Mouse (Mus musculus) ES-Bruce4 (cell line): Measurements from ENCODE around the gene Optc. TPM values are rescaled to one million over a fixed set of nuclear protein-coding genes. Genes with fewer than 3 reads are reported as not detected.

Experiments used
- H3K27ac ChIP-seq: 2 replicates; pipeline ENCODE4 v1.5.1; 2012; ENCODE audit warnings: low read length, inconsistent platforms; ENCODE audit not compliant: insufficient read depth
- H3K27me3 ChIP-seq: 2 replicates; pipeline ENCODE4 v1.6.1; 2012; ENCODE audit warnings: mild to moderate bottlenecking, low read length, inconsistent platforms; ENCODE audit not compliant: control insufficient read depth, poor library complexity, insufficient read depth, severe bottlenecking
- H3K36me3 ChIP-seq: 2 replicates; pipeline ENCODE4 v1.6.1; 2012; ENCODE audit warnings: inconsistent platforms, mild to moderate bottlenecking, low read length, moderate library complexity; ENCODE audit not compliant: control insufficient read depth, poor library complexity, insufficient read depth, severe bottlenecking
- H3K4me1 ChIP-seq: one replicate; pipeline ENCODE4 v1.8.1; 2011; ENCODE audit warnings: low read length; ENCODE audit not compliant: control insufficient read depth, insufficient read depth
- H3K4me3 ChIP-seq: 2 replicates; pipeline ENCODE4 v1.5.1; 2011; ENCODE audit warnings: low read depth, mild to moderate bottlenecking, low read length
- H3K9ac ChIP-seq: 2 replicates; pipeline ENCODE4 v1.6.1; 2012; ENCODE audit warnings: low read depth, mild to moderate bottlenecking, inconsistent platforms; ENCODE audit not compliant: poor library complexity, severe bottlenecking
- H3K9me3 ChIP-seq: replicated peaks from 2 replicates; pipeline ENCODE4 v1.6.1; 2012; ENCODE audit warnings: mild to moderate bottlenecking, low read length, inconsistent platforms; ENCODE audit not compliant: control insufficient read depth, poor library complexity, insufficient read depth, severe bottlenecking
- CTCF ChIP-seq: IDR thresholded peaks from one replicate; pipeline ENCODE4 v1.8.1; 2011; ENCODE audit warnings: low read depth, low read length
- EP300 ChIP-seq: IDR thresholded peaks from 2 replicates; pipeline ENCODE4 v1.6.1; 2011; ENCODE audit warnings: low read depth, low read length; ENCODE audit not compliant: insufficient read depth
- POLR2A ChIP-seq: IDR thresholded peaks from one replicate; pipeline ENCODE4 v1.8.1; 2011; ENCODE audit warnings: low read length; ENCODE audit not compliant: insufficient read depth
- polyA plus RNA-seq: library from polyadenylated mRNA; stranded (reverse); fragments of >200 nt; gene quantifications from 2 replicates; pipeline ENCODE4 v1.2.4, GENCODE M21; 2011; ENCODE audit warnings: low read depth; ENCODE audit not compliant: missing spikeins, insufficient read depth, insufficient read length

Optc gene
- polyA plus RNA-seq, 1 experiment, result not detected

DNA sequence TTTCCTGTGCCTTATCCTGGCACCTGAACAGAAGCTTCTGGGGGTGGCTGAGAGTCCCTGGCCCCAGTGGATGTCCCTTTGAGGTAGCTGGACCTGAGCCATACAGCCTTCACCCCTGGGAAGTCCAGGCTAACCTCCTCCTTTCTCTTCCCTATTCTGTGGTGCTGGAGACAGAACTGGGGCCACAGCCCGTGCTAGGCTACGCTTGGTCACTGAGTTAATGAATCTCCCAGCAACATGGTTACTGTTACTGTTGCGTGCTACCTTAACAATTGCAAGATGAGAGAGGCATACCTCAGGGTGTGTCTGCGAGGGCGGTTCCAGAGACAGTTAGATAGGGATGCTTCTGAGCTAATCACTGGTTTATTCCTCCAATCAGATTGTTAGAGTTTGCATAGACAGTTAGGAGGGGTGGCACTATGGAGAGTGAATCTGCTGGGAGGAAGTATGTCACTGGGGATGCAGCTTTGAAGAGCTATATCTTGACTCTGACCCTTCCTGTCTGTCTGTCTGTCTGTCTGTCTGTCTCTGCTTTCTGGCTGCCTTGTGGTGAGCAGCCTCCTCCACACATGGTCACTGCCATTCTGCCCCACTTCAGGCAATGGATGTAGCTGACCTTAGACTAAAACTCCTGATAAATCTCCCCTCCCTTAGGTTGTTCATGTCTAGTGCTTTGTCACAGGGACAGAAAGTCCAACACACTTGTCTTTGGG lies 20.1 kb downstream of the Optc start:
- no peaks in the 10 kb centered on the region for H3K27me3 ChIP-seq
- H3K36me3 ChIP-seq, result no peaks in the 10 kb centered on the region
- H3K9ac ChIP-seq, result no peak overlapping the region
- H3K4me3 ChIP-seq, result no peak overlapping the region
- TF ChIP-seq EP300, result no peak
- TF ChIP-seq CTCF, result no peak
- no peak for TF ChIP-seq POLR2A
- H3K27ac ChIP-seq, result no peak overlapping the region
- no peaks in the 10 kb centered on the region for H3K9me3 ChIP-seq
- H3K4me1 ChIP-seq, result peaks cover 4% of the 10 kb centered on the region

GRCm38 (mm10) chr1:133887044-133887443 lies 20.8 kb downstream of the Optc start:
- Histone ChIP-seq H3K4me3 (no peak overlapping the region), H3K27ac (no peak overlapping the region), H3K36me3 (no peaks in the 10 kb centered on the region), H3K27me3 (no peaks in the 10 kb centered on the region), H3K4me1 (peaks cover 1% of the 10 kb centered on the region), H3K9ac (no peak overlapping the region), H3K9me3 (no peaks in the 10 kb centered on the region)
- no peak for TF ChIP-seq EP300
- TF ChIP-seq CTCF, result no peak
- no peak for TF ChIP-seq POLR2A

DNA sequence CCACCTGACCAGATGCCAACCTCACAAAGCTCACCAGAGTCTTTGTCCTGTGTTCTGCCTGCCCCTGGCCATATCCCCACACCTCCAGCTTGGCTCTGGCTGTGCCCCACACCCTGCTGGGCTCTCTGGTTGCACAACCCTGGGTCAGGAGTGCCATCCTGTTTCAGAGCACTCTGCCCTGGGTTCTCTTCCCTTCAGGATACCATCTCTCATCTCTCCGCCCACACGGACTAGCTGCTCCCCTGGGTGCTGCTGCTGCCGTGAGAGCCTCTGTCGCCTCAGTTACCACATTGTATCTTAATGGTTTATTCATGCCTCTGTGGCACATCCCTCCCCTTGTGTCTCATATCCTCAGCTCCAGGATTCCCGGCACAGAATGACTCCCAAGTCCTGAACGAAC lies 21.4 kb downstream of the Optc start:
- no peak overlapping the region for H3K4me3 ChIP-seq
- no peaks in the 10 kb centered on the region for H3K27me3 ChIP-seq
- H3K4me1 ChIP-seq, result peaks cover 1% of the 10 kb centered on the region
- no peaks in the 10 kb centered on the region for H3K36me3 ChIP-seq
- no peak overlapping the region for H3K9ac ChIP-seq
- TF ChIP-seq EP300 (no peak), POLR2A (no peak), CTCF (no peak)
- H3K9me3 ChIP-seq, result no peaks in the 10 kb centered on the region
- H3K27ac ChIP-seq, result no peak overlapping the region

- Histone ChIP-seq H3K9me3 (no peaks in the 10 kb centered on the region), H3K4me3 (no peak overlapping the region), H3K27ac (no peak overlapping the region), H3K4me1 (peaks cover 1% of the 10 kb centered on the region), H3K27me3 (no peaks in the 10 kb centered on the region), H3K36me3 (no peaks in the 10 kb centered on the region), H3K9ac (no peak overlapping the region)
- TF ChIP-seq POLR2A (no peak), EP300 (no peak), CTCF (no peak)
Measured at GRCm38 (mm10) chr1:133885811-133886210, 22.0 kb downstream of the Optc start.

- Histone ChIP-seq H3K4me1 (peaks cover 1% of the 10 kb centered on the region), H3K27me3 (no peaks in the 10 kb centered on the region), H3K36me3 (no peaks in the 10 kb centered on the region), H3K9ac (no peak overlapping the region), H3K4me3 (no peak overlapping the region), H3K27ac (no peak overlapping the region), H3K9me3 (no peaks in the 10 kb centered on the region)
- TF ChIP-seq CTCF, result no peak
- TF ChIP-seq EP300, result no peak
Measured at GRCm38 (mm10) chr1:133884746-133885145, 23.1 kb downstream of the Optc start.

- Histone ChIP-seq H3K27me3 (no peaks in the 10 kb centered on the region), H3K9me3 (no peaks in the 10 kb centered on the region), H3K4me3 (no peak overlapping the region), H3K27ac (no peak overlapping the region), H3K4me1 (no peaks in the 10 kb centered on the region), H3K36me3 (no peaks in the 10 kb centered on the region), H3K9ac (no peak overlapping the region)
- TF ChIP-seq CTCF, result no peak
- no peak for TF ChIP-seq EP300
- TF ChIP-seq POLR2A, result no peak
Measured at GRCm38 (mm10) chr1:133884090-133884489, 23.7 kb downstream of the Optc start.
